Mouse (Mus musculus) spleen, postnatal 4 days (tissue): Measurements from ENCODE around the gene Bnip3.

ENCODE experiments used
- DNase-seq, 2 experiments: peaks; one replicate each; pipeline ENCODE4 v3.0.0; 2022; ENCODE audit warnings: low spot score in 2 of 2

Bnip3 gene

DNA sequence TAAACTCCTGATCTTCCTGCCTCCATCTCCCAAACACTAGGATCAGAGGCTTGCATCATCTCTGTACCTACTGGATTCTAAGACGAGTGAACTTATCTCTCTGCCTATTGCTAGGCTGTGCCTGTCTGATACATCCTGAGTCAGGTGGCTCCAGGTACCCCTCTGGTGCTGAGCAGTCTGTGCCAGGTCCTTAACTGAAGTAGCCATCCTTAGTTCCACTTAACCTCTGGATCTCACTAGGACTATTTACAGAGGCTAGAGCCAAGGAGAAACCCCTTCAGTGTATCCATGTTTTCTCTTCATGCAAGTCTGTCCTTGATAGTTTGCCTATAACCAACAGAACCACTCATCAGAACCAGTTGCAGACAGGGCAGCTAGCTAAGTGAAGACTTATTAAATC, 2.9 kb downstream of the Bnip3 start:
- no peak for DNase-seq

DNA sequence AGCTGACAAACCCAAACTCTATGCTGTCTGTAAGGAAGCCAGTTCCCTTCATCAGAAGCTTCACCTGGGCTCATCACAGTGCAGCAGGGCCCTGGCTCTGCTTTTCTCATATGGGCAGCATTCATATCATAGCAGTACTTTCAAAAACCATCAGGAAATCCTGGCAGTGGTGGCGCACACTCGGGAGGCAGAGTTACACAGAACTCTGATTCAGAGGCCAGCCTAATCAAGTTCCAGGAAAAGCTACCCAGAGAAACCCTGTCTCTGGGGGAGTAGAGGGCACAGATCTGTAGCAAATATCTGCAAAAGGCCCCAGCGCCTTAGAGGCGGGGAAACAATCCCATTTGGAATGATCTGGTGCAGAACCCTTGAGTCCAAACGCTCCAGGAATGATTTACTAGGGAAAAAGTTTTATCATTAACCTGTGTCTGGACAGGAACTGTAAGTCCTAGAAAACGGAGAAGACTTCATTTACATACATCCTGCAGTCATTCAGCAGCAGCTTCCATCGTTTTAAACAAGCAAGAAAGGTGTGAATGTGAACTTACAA, 5.4 kb downstream of the Bnip3 start:
- DNase-seq: no peak

DNA sequence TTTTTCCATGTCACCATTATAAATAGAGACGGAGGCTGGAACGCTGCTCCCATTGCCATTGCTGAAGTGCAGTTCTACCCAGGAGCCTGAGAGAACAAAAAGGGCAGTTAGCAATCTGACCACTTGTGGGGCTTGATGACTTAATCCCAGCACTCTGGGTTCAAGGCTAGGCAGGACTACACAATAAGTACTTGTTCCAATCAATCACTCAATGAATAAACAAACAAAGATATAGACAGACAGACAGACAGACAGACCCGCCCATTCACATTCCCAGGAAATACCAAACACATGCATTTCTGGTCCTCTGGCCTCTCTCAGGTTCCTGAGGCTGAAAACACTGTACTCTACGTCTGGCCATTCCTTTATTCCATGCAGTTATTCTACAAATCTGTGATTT, 10.6 kb downstream of the Bnip3 start:
- DNase-seq: no peak

DNA sequence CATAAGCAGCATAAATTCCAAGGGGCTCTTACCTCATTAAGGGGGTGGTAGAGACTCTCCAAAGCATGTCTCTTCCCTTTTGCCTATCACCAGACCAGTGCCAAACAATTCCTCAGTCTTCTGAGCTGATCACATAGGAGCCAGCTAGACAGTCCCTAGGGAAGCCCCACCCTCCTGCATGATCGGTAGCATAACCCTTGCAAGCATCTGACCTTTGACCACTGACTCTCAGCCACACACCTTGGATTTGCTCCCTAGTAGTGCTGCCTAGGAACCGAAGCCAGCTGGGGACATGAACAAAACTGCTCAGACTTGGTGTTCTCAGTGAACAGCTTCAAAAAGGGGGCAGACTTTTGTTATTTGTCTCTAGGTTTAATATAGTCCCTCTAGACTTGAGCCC, 11.2 kb downstream of the Bnip3 start:
- no peak for DNase-seq

DNA sequence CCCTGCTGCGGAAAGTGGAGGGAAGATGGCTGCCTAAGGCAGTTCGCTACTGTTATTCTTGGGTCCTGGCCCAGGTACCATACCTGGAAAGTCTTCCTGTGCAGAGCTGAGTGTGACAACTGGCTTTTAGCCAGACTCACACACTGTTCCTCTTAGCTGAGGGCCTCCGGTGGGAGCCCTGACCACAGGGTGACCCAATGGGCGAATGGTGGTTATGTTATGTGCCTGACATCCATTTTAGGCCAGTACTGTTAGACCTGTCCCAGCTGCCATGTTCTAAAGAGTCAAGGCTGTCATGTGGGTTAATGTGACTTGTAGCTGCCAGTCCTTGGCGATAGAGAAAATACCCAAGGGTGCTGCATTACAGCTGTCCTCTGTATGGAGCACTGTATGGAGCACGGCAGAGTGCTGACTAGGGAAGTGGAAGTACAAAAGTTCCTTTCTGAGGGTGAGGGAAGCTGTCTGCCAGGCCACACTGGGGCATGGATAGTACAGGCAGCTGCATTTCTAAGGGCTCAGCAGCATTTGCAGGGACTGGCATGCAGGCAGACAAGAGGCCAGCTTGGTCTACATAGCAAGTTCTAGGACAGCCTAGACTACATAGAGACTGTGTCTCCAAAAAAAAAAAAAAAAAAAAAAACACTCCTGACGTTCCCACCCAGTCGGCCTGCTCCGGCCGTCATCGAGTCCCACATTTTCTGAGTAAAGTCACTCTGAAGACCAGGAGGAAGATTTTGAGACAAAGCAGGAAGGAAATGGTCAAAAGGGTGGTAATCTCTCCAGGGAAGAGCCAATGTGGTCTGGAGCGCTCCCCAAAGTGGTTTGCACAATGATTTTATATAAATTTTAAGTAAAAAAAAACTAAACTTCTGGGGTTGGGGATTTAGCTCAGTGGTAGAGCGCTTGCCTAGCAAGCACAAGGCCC, 23.7 kb downstream of the Bnip3 start:
- DNase-seq: no peak

DNA sequence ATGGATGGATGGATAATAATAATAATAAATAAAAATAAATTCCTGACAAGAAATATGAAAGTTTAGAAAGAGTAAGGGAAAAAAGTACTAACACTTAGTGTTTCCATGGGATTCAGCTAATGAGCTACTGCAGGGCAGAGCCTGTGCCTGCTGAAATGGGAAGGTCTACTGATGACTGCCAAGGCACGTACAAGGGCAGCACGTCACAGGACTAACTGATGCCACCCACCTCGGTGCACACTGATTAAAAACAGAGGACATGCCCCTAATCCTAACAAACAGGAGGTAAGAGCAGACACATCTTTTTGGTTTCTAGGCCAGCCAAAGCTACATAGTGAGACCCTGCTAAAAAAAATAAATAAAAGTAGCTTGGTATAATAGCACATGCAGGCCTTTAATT, 25.6 kb downstream of the Bnip3 start:
- DNase-seq: no peak

DNA sequence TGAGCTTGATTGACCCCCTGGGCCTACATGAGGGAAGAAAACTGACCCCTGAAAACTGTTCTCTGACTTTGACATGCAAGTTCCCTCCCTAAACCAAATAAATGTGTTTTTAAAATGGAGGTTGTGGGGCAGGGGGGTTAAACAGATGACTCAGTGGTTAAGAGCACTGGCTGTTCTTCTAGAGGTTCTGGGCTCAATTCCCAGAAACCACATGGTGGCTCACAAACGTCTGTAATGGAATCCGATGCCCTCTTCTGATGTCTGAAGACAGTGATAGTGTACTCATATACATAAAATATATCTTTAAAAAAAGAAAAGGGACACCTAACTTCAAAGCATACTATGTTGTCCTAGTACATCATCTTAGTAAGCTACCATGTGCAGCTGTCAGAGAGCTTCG, 34.3 kb downstream of the Bnip3 start:
- DNase-seq: no peak

DNA sequence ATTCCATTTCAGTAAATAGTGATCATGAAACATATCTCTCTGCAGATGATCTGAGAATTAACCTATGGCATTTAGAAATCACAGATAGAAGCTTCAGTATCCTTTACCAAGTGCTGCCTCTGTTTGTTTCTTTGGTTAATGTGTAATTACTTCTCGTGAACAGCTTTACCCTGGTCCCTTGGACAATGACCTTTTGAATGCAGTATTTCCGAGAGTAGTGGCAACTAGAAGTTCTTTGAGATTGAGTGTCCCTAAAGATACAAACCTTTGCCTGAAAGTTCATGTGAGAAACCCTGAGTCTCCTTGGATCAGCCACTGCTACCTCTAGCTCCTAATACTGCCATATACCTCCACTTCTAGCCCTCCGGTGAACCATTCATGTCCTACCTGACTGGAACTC, 36.4 kb downstream of the Bnip3 start:
- no peak for DNase-seq

DNA sequence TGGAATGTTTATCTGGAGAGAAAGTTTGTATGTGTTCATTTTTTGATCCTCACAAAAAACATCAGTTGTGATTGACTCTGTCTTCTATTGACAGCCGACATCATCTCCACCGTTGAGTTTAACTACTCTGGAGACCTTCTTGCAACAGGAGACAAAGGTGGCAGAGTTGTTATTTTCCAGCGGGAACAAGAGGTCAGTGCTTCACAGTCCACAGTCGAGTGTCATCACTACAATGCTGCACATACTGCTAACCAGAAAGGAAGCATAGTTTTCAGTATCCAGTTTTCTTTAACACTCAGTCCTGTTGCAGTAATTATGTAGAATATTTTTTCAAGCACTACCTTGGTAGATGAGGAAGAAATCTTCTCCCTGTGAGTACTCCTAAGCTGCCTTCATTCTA, 41.0 kb downstream of the Bnip3 start:
- no peak for DNase-seq

DNA sequence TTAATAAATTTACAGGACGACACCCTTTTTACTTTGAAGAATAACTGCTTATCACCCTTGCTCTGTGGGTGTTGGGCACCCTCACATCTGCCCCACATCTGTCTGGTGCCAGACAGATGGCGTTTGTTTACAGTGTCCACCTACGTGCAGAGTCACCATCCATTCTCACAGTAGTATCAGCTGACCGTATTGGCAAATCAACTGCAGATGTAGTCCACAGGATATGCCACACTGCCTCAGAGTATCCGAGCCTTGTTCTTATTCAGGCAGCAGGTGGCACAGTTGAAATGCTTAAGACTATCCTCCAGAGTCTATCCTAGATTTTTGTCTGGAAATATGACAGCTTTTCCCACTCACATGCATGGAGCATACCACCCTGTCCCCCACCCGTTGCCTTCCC, 42.0 kb downstream of the Bnip3 start:
- DNase-seq: no peak

DNA sequence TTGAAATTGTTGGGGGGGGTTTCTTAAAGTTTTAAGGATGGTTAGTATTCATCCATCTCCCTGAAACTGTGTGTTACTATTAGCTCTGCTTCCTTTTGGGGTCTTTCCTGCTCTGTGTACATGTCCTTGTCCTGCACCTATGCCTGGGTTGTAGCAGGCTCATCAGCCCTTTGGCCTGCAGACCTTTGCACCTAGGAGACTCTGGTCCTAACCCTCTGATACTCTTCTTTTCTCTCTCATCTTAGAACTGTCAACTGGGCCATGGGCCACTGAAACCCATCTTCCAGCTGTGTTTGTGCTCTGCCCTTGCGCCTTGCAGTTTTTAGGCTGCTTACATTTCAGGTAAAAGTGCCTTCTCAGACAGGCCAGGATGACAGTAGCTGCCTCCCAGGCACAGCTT, 44.5 kb downstream of the Bnip3 start:
- no peak for DNase-seq

DNA sequence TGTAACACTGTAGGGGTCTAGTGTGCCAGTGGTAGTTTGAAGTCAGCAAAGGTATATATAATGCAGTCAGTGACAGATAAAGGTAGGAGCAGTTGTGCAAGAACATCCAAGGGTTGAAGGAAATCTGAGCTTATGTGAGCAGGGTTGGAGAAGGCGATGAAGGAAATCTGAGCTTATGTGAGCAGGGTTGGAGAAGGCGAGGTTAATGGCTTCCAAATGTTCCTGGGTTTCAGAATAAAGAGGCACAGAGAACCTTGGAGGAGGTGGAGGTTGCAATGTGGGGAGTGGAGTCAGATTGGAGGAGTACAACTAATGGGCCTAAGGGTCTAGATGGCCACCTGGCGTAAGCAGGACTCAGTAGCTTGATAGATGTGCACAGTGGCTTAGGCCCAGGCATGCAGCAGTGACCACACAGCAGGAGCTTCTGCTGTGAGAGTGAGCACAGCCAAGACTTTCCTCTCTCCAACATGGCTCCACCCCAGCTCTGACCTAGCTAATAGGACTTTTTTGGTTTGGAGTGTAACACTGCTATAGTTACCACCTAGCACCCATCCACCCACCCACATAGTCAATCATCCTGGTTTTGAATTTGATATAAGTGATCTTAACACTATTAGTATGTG, 45.3 kb downstream of the Bnip3 start:
- DNase-seq: no peak

DNA sequence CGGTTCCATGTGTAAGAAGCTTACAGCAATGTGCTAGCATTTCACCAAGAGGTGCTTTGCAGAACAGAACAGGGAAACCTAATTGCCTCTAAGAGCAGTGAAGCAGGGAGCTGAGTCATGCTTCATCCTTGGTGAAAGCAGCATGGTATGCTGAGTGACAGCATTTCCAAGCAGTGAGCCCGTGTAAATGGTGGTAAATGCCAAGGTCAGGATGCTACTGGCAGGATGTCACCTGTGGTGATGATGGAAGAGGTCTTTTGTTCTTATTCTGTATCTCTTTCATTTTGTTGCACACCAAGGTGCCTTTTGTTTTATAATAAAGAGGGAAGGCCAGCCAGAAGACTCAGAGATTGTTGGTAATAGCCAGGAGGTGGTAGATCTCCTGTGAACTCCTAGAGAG, 52.6 kb downstream of the Bnip3 start:
- DNase-seq: no peak

DNA sequence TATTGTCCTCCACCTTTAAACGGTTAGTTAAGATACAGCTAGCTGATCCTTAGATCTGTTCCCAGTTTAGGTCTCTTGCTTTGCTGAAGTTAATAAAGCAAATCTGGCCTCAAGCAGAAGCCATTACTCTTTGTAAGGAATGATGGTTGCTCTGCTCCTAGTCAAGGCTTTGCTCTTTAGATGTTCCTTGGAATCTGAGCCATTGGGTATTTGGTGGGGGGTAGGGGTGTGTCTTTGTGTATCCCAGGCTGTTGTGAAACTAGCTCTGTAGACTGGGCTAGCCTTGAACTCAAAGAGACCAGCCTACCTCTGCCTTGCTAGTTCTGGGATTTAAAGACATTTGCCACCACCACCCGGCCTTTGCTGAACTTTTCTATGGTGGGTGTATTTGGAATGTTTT, 55.1 kb downstream of the Bnip3 start:
- DNase-seq: no peak

DNA sequence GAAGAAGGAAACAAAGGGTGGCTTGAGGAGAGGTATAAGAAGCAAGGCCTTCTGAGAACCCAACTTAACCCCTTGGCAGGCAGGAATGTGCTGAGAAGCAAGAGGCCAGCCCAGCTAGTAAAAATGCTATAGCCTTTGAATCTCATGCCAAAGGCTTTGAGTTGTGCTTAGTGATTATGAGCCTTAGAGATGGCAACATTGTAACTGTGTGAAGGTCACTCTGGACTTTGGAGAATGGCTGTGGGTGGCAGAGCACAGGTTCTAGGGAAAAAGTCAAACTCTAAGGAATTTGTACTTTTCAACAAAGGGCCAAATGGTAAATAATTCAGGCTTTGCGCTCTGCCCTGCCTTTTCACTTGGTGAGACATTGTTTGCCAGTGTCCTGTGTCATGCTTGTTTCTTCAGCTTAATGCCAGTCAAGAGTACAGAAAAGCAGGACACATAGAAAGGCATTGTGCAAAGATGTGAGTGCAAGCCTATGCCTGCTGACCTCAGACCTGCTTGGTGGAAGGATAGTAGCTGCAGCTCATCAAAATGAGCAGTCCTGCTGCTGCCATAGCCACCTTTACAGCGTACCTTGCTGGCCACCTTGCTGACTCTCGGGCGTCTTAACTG, 55.8 kb downstream of the Bnip3 start:
- DNase-seq: no peak

DNA sequence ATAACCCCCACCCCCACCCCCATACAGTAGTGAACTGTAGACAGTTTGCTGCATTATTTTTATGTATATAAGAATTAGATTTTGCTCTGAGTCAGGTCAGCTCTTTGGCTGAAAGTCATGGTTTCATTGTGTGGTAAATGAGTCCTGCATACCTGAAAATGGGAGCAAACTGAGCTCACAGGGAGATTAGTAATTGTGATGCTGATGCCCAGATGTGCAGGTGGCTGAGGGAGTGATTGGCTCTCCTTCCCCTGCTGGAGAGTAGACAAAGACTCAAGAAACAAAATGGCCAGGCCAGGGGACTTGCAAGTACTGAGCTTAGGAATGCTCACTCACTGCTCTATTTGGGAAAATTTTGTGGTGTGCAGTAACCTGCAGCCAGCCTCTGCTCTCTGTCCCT, 59.2 kb downstream of the Bnip3 start:
- no peak for DNase-seq

DNA sequence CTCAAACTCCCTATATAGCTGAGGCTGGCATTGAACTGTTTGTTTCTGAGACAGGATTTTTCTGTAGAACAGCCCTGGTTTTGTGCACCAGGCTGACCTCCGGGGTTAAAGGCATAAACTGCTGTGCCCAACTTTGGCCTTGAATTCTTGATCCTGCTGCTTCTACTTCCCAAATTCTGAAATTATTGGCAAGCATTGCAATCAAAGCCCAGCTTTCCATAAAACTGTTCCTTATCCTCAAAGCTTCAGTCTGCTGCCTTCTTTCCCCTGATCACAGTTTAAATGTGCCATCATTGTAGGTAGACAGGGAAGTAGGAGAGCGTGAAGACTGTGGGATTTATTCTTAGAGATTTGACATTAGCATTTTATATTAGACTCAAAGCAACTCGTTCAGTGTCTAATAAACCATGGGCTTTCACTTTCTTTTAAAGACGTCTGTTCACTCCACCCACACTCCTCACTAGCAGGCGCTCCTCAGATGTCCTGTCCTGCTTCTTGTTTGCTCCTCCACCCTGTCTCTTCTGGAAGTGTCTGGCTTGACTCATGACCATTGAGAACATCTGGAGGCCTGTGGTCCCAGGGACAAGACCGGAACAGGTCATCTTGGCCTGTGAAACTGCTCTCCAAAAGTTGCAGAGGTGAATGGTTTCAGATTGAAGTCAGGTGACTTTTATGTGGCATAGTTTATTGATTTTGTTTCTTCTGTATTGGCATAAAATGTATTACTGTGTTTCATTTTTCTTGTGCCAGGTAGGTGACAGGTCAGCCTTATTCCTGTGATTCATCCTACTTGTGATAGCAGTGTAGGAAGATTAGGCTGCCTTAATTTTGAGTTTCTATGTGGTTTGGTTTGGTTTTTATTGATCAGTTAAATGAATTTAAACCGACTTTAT, 61.0 kb downstream of the Bnip3 start:
- DNase-seq: no peak

DNA sequence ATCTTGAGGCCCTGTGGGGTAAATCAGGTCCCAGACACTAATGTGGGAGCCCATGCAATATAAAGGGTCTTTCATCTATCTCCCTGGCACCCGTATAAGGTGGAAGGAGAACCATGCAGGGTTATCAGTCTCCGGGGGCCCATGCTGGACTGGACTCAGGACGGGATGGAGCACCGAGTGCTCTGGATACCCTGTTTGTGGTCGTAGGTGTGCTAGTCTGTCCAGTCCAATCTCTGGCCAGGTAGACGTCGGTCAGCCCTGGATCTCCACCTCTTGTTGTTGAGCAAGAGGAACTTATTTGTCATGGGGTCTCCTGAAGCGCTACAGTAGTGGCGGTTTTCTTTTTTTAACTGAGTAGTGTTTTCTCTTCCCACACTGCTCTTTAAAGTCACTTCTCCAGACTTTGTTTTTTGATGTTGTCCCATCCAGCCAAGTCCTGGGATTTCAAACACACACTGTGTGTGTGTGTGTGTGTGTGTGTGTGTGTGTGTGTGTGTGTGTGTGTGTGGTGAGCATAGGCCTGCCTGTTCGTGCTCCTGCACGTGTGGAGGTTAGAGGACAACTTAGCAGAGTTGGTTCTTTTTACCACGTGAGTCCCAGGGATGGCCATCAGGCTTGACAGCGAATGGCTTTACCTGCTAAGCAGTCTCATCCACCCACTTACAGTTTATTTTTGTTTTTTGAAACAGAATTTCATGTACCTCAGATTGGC, 61.8 kb downstream of the Bnip3 start:
- no peak for DNase-seq

DNA sequence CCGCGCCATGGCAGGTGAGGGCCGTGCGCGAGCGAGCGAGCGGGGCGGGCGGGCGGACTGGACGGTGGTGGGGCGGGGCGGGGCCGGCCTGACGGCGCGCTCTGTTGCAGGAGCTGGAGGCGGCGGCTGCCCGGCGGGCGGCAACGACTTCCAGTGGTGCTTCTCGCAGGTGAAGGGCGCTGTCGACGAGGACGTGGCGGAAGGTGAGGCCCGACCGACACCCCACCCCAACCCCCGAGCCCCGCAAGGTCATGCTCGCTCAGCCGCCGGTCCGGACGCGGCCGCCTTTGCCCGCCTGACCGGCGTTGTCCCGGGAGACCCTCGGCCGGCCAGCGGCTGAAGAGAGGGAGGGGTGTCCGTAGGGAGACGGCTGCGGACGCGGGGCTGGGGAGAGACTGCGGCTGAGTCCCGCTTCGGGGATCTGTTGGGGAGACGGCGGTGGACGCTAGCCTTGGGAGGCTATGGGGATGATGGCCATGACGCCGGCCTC, 62.8 kb downstream of the Bnip3 start:
- DNase-seq: peak in 1 of 2 experiments; percentile 87

DNA sequence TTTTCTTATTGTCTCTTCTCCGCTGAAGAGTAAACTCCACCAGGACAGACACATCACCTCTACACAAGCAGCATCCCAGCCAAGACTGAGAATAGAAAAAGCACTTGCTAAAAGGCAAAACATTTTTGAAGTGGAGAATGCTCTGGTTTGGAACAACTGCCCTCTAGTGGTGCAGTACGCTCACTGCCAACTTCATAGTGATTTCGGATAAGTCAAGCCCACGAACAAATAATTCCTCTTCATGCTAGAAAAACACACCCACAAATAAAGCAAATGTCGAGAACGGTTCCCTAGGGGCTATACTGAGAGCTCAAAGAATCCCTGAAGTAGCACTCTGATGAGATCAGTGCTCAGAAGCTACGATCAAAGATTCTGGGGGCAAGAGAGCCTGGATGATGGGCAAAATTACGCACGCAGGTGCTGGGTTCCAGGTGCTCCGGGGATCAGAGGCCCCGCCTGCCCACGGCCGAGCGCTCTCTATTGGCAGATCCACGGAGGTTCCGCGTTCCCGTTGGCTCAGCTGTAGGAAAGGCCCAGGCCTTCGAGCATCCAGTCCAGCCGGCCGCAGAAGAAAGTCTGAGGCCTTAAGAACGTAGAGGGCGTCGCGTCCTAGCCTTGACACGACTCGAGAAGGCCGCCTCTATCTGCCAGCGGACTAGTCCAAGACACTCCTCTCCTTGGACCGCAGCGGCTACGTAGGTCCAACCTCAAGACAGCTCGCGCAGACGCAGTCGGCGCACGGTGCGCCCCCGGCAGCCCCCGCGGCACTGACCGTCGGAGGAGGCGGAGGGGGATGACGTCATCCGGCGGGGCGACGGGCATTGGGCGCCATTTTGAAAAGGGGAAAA, 63.6 kb downstream of the Bnip3 start, which contains the start of the genes Ppp2r2d and Mapk1ip1:
Gene Ppp2r2d (plus strand): TSS at position 536 of the 848 bp plus-strand sequence.
Gene Mapk1ip1 (minus strand): TSS at position 730 of the 848 bp plus-strand sequence.
- peak; percentile 95 to 98 for DNase-seq
